Mouse (Mus musculus) bone marrow, adult 2 months (tissue): ENCODE data around the gene Samd4. TPM values are rescaled to one million over a fixed set of nuclear protein-coding genes. Genes with fewer than 3 reads are reported as not detected.

ENCODE experiments used
- H3K27ac ChIP-seq: fragments of 200-500 bp; 2 replicates; pipeline ENCODE4 v1.5.1; 2012; ENCODE audit warnings: low read depth, mild to moderate bottlenecking, control low read depth, inconsistent platforms, low read length; ENCODE audit not compliant: control insufficient read depth, poor library complexity, insufficient read depth
- H3K4me1 ChIP-seq: fragments of 200-500 bp; 2 replicates; pipeline ENCODE4 v1.6.1; 2011; ENCODE audit warnings: low read length; ENCODE audit not compliant: control insufficient read depth, insufficient read depth
- H3K4me3 ChIP-seq: fragments of 200-500 bp; replicated peaks from 2 replicates; pipeline ENCODE3; 2011; ENCODE audit warnings: mild to moderate bottlenecking, low read depth, low read length, control low read depth; ENCODE audit not compliant: control insufficient read depth
- CTCF ChIP-seq: fragments of 200-500 bp; IDR thresholded peaks from 2 replicates; pipeline ENCODE4 v1.5.1; 2011; ENCODE audit warnings: low read length, control low read depth; ENCODE audit not compliant: control insufficient read depth, insufficient read depth
- POLR2A ChIP-seq: fragments of 200-500 bp; IDR thresholded peaks from 2 replicates; pipeline ENCODE4 v1.6.1; 2011; ENCODE audit warnings: low read depth, mild to moderate bottlenecking, control low read depth, low read length, borderline replicate concordance; ENCODE audit not compliant: control insufficient read depth
- WGBS: fragments of 180-500 bp; shearing (Covaris S2); methylation state at CpG from one replicate; pipeline ENCODE4 v1.1.7; 2018; 5-methylcytosine and 5-hydroxymethylcytosine counted together
- polyA plus RNA-seq: library from polyadenylated mRNA; stranded (reverse); fragments of >200 nt; gene quantifications from 2 replicates; pipeline ENCODE4 v1.2.4, GENCODE M21; 2011; ENCODE audit warnings: low replicate concordance; ENCODE audit not compliant: missing spikeins, insufficient read depth, insufficient read length

The Samd4 gene
- polyA plus RNA-seq, 1 experiment, result 3.6 TPM

DNA sequence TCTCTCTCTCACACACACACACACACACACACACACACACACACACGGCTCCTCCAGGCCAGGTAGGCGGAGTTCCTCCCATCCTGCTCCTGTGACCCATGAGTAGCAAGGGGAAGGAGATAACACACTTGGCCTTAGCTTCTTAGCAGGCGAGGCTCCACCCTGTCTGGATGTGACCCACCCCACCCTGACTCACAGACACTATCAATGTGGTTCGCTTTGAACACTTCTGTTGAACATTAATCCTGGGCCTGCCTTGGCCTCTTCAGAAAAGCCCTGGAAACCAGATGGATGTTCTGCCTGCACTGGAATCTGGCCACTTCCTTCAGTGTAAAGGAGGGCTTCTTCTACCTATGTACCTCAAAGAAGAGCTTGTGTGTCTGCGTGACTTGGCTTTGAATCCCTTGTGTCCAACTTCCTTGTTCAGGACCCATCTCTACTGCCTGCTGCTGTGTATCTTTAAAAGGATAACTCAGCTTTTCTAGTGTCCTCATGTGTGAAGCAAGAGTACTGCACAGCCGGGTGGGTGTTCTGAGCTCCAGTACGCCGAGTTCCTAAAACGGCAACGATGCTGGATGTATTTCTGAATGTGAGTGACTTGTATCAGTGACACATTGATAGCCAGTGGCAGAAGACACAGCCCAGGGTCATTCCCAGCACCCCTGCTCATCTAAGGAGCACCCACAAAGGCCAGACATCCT is 233.6 kb downstream of the Samd4 start:
- H3K4me1 ChIP-seq, result peaks cover 9% of the 10 kb centered on the region
- 35% methylated on average over 10 of the region's 10 CpGs for WGBS
- peak overlapping the region; percentile 52 for H3K27ac ChIP-seq
- no peak; the same call in 1 of the 2 replicates for TF ChIP-seq POLR2A
- TF ChIP-seq CTCF, result no peak
- no peak overlapping the region for H3K4me3 ChIP-seq

DNA sequence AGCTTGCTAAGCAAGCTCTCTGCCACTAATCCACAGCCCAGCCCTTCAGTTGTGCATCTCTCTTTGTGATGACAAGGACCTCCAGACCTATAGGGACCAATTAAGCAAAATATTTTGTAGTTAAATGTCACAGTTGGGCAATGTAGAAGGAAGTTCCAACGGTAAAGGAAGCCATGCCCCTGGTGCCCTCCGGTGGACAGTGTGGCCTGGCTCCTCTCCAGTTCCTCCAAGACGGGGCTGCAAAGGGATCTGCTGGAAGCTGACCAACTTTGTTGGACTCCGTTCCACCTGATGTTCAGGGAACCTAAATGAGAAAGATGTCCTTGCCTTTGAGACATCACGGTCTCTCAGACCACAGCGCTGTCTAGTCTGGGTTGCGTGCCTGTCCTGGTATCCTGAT is 234.9 kb downstream of the Samd4 start:
- Histone ChIP-seq H3K4me3 (peak overlapping the region; percentile 1), H3K4me1 (peaks cover 9% of the 10 kb centered on the region), H3K27ac (no peak overlapping the region)
- TF ChIP-seq POLR2A (no peak), CTCF (peak; percentile 20; the same call in 1 of the 2 replicates)
- WGBS, result 31% methylated on average over 7 of the region's 7 CpGs

DNA sequence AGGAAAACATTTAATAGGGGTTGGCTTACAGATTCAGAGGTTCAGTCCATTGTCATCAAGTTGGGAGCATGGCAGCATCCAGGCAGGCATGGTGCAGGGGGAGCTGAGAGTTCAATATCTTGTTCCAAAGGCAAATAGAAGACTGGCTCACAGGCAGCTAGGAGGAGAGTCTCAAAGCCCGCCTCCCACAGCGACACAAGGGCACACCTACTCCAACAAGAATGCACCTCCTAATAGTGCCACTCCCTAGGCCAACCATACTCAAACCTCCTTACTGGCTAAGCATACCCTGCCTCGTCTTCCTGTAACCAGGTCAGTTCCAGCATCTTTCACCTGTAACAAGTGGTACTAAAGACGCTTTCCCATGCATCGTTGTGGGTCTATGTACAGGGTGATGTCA is 245.3 kb downstream of the Samd4 start:
- TF ChIP-seq POLR2A (no peak), CTCF (no peak)
- no peaks in the 10 kb centered on the region for H3K4me1 ChIP-seq
- H3K27ac ChIP-seq, result no peak overlapping the region
- 81% methylated on average over 5 of the region's 5 CpGs for WGBS
- H3K4me3 ChIP-seq, result no peak overlapping the region

DNA sequence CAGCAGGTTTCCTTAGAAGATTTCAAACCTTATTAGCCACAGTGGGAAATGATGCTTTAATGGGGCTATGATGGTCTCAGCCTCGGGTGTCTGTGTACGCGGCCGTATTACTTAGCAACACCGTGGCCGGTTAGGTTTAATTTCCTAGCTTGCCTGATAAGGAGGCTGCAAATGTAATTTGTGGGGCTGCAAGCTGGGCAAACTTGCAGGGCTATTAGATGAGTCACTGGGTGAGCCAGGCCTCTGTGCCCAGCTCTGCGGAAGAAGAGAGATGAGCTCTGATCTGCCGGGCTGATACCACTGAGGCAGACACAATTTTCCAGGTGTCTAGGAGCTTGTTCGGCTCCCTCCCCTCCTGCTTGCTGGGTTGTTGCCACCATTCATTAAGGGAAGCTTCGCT is 251.3 kb downstream of the Samd4 start:
- H3K4me3 ChIP-seq, result no peak overlapping the region
- H3K27ac ChIP-seq, result no peak overlapping the region
- WGBS, result 78% methylated on average over 10 of the region's 10 CpGs
- no peaks in the 10 kb centered on the region for H3K4me1 ChIP-seq
- TF ChIP-seq CTCF, result no peak
- no peak for TF ChIP-seq POLR2A

DNA sequence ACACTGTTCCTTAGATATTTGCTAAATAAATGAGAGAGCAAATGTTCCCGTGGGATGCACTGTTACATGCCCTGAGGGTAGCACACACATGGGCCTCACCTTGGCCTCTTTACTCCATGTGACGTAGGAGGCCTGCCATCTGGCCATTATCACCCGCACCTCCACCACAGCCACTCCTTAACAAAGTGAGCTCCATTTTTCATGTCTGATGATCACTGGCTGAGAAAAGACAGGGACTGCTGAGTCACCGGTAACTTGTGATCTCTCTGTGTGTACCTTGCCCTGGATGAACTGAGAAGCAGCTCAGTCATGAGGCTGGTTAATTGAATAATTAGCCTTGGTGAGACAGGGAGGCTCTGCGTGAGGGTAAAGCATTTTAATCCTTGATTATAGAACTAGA is 254.0 kb downstream of the Samd4 start:
- H3K4me1 ChIP-seq, result no peaks in the 10 kb centered on the region
- 75% methylated on average over 5 of the region's 5 CpGs for WGBS
- TF ChIP-seq POLR2A, result no peak
- TF ChIP-seq CTCF, result no peak
- no peak overlapping the region for H3K4me3 ChIP-seq
- H3K27ac ChIP-seq, result no peak overlapping the region

DNA sequence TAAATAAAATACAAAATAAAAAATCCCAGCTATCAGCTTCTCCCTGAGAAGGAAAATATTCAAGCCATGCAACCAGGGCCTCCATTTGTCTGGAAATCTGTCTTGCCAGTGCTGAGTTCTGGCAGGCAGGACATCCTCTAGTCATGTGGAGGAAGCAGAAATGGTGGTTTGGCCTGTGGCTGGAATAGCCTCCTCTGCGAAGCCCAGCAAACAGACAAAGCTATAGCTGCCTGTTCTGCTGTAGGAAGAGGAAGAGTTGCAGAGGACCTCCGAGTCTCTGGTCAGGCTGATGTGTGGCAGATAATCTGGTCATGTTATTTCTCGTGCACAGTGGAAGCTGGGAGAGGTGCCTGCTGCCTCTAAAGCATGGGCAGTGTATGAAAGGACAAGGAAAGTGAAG is 256.2 kb downstream of the Samd4 start:
- TF ChIP-seq POLR2A, result no peak
- TF ChIP-seq CTCF, result no peak
- Histone ChIP-seq H3K4me3 (no peak overlapping the region), H3K4me1 (no peaks in the 10 kb centered on the region), H3K27ac (no peak overlapping the region)
- 5% methylated on average over 3 of the region's 3 CpGs for WGBS

DNA sequence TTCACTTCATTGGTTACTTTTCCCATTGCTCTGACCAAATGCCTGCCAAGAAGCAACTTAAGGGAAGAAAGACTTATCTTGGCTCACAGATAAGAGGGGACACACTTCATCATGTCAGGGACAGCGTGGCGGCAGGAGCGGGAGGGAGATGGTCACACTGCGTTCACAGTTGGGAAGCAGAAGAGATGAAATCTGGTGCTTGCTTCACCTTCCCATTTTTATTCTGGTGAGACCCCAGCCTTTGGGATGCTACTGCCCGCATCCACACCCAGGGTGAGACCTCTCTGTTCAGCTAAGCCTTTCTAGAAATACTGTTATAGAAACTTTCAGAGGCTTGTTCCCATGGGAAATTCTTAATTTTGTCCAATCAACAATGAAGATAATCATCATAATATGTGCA is 261.7 kb downstream of the Samd4 start:
- no peaks in the 10 kb centered on the region for H3K4me1 ChIP-seq
- 94% methylated on average over 5 of the region's 5 CpGs for WGBS
- no peak overlapping the region for H3K4me3 ChIP-seq
- no peak overlapping the region for H3K27ac ChIP-seq
- TF ChIP-seq CTCF (no peak), POLR2A (no peak)

DNA sequence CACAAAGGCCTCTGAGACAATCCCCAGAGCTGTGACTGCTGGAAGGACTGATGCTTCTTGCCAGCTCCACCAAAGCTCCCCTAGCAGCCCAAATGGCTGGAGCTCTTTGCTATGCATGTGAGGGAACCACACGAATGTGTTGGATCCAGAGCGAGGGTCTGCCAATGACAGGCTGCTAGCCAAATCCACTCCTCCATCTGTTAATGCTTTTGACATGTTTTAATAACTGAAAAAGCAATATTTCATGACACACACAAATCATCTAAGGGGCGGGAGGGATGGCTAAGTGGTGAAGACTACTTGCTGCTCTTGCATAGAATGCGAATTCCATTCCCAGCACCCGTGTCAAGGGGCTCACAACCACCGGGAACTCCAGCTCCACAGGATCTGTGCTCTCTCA is 268.7 kb downstream of the Samd4 start:
- WGBS, result 91% methylated on average over 6 of the region's 6 CpGs
- no peaks in the 10 kb centered on the region; the same call in 1 of the 2 replicates for H3K4me1 ChIP-seq
- H3K27ac ChIP-seq, result no peak overlapping the region
- TF ChIP-seq CTCF (no peak), POLR2A (no peak)
- H3K4me3 ChIP-seq, result no peak overlapping the region
